Mouse (Mus musculus): ENCODE results near the gene Arhgap9. TPM values are rescaled to one million over a fixed set of nuclear protein-coding genes. Genes with fewer than 3 reads are reported as not detected.
A peak's percentile ranks its signal among the peaks of the same experiment; 100 is the strongest.

Arhgap9 gene
- polyA plus RNA-seq, 1 experiment from 2014 or later = 3.2 TPM

GRCm38 (mm10) chr10:127325454-127326016, 3.8 kb downstream of the Arhgap9 start:
- 0 out of 2 replicates have a peak, but pooled peaks cover 5% of the 10 kb centered on the region for H3K9me3 ChIP-seq (ENCODE audit: low read depth, low read length)
- no peak for ATAC-seq (ENCODE audit: insufficient read depth)
- H3K27ac ChIP-seq (ENCODE audit: low read depth) = no peak overlapping the region
- 30% methylated on average over 14 of the region's 14 CpGs for WGBS
- H3K4me3 ChIP-seq (ENCODE audit: low read depth, low read length) = peak overlapping the region; percentile 44
- DNase-seq = no peak
- peaks cover 5% of the 10 kb centered on the region; the same call in 1 of the 2 replicates for H3K4me1 ChIP-seq (ENCODE audit: insufficient read depth)
- H3K4me2 ChIP-seq = peak overlapping the region; percentile 73
- H3K27me3 ChIP-seq (ENCODE audit: insufficient read depth, low read length) = peaks cover 52% of the 10 kb centered on the region
- TF ChIP-seq CTCF (IDR thresholded peaks at IDR 0.05; ENCODE audit: low read depth) = no peak
- peak overlapping the region; percentile 36; the same call in 1 of the 2 replicates for H3K9ac ChIP-seq
- peaks cover 10% of the 10 kb centered on the region; the same call in 1 of the 2 replicates for H3K36me3 ChIP-seq (ENCODE audit: insufficient read depth)

- Histone ChIP-seq H3K27me3 (ENCODE audit: insufficient read depth, low read length) (peaks cover 52% of the 10 kb centered on the region), H3K4me2 (peak overlapping the region; percentile 73), H3K4me3 (ENCODE audit: low read depth, low read length) (peak overlapping the region; percentile 44), H3K9ac (peak overlapping the region; percentile 36), H3K36me3 (ENCODE audit: insufficient read depth) (peaks cover 16% of the 10 kb centered on the region; the same call in 1 of the 2 replicates), H3K4me1 (ENCODE audit: insufficient read depth) (peaks cover 5% of the 10 kb centered on the region; the same call in 1 of the 2 replicates), H3K27ac (ENCODE audit: low read depth) (no peak overlapping the region), H3K9me3 (ENCODE audit: low read depth, low read length) (0 out of 2 replicates have a peak, but pooled peaks cover 5% of the 10 kb centered on the region)
- 2% methylated on average over 51 of the region's 54 CpGs for WGBS
- TF ChIP-seq CTCF (IDR thresholded peaks at IDR 0.05; ENCODE audit: low read depth) = no peak
- peak; percentile 50 for DNase-seq
- peak; percentile 25; the same call in 1 of the 2 replicates for ATAC-seq (ENCODE audit: insufficient read depth)
Measured at GRCm38 (mm10) chr10:127326017-127326801, 4.4 kb downstream of the Arhgap9 start.

GRCm38 (mm10) chr10:127326828-127327227, 5.1 kb downstream of the Arhgap9 start:
- peak overlapping the region; percentile 73 for H3K4me2 ChIP-seq
- WGBS = 9% methylated on average over 29 of the region's 29 CpGs
- no peak for DNase-seq
- ATAC-seq (ENCODE audit: insufficient read depth) = no peak
- TF ChIP-seq CTCF (IDR thresholded peaks at IDR 0.05; ENCODE audit: low read depth) = no peak
- peaks cover 22% of the 10 kb centered on the region; the same call in 1 of the 2 replicates for H3K36me3 ChIP-seq (ENCODE audit: insufficient read depth)
- H3K27ac ChIP-seq (ENCODE audit: low read depth) = no peak overlapping the region
- 0 out of 2 replicates have a peak, but pooled peaks cover 5% of the 10 kb centered on the region for H3K9me3 ChIP-seq (ENCODE audit: low read depth, low read length)
- H3K27me3 ChIP-seq (ENCODE audit: insufficient read depth, low read length) = peaks cover 52% of the 10 kb centered on the region
- H3K4me3 ChIP-seq (ENCODE audit: low read depth, low read length) = peak overlapping the region; percentile 44
- H3K4me1 ChIP-seq (ENCODE audit: insufficient read depth) = peaks cover 5% of the 10 kb centered on the region; the same call in 1 of the 2 replicates
- H3K9ac ChIP-seq = peak overlapping the region; percentile 36

GRCm38 (mm10) chr10:127327461-127328145, 5.8 kb downstream of the Arhgap9 start:
- Histone ChIP-seq H3K27me3 (ENCODE audit: insufficient read depth, low read length) (peaks cover 52% of the 10 kb centered on the region), H3K9me3 (ENCODE audit: low read depth, low read length) (0 out of 2 replicates have a peak, but pooled peaks cover 5% of the 10 kb centered on the region), H3K4me3 (ENCODE audit: low read depth, low read length) (no peak overlapping the region), H3K4me1 (ENCODE audit: insufficient read depth) (peaks cover 5% of the 10 kb centered on the region; the same call in 1 of the 2 replicates), H3K36me3 (ENCODE audit: insufficient read depth) (peaks cover 30% of the 10 kb centered on the region; the same call in 1 of the 2 replicates), H3K9ac (no peak overlapping the region), H3K27ac (ENCODE audit: low read depth) (no peak overlapping the region), H3K4me2 (no peak overlapping the region)
- DNase-seq (no peak), ATAC-seq (ENCODE audit: insufficient read depth) (no peak)
- TF ChIP-seq CTCF (IDR thresholded peaks at IDR 0.05; ENCODE audit: low read depth) = no peak
- WGBS = 46% methylated on average over 18 of the region's 18 CpGs

- Histone ChIP-seq H3K9me3 (ENCODE audit: low read depth, low read length) (0 out of 2 replicates have a peak, but pooled peaks cover 5% of the 10 kb centered on the region), H3K9ac (no peak overlapping the region), H3K36me3 (ENCODE audit: insufficient read depth) (peaks cover 47% of the 10 kb centered on the region), H3K4me3 (ENCODE audit: low read depth, low read length) (no peak overlapping the region), H3K27me3 (ENCODE audit: insufficient read depth, low read length) (peaks cover 40% of the 10 kb centered on the region), H3K4me2 (no peak overlapping the region), H3K4me1 (ENCODE audit: insufficient read depth) (peaks cover 5% of the 10 kb centered on the region; the same call in 1 of the 2 replicates), H3K27ac (ENCODE audit: low read depth) (no peak overlapping the region)
- no peak for DNase-seq
- 72% methylated on average over 7 of the region's 7 CpGs for WGBS
- no peak for TF ChIP-seq CTCF (IDR thresholded peaks at IDR 0.05; ENCODE audit: low read depth)
- no peak for ATAC-seq (ENCODE audit: insufficient read depth)
Measured at GRCm38 (mm10) chr10:127330212-127330611, 8.4 kb downstream of the Arhgap9 start.

- Histone ChIP-seq H3K36me3 (ENCODE audit: insufficient read depth) (peaks cover 61% of the 10 kb centered on the region), H3K4me3 (ENCODE audit: low read depth, low read length) (no peak overlapping the region), H3K9ac (no peak overlapping the region), H3K9me3 (ENCODE audit: low read depth, low read length) (0 out of 2 replicates have a peak, but pooled peaks cover 2% of the 10 kb centered on the region), H3K27ac (ENCODE audit: low read depth) (no peak overlapping the region), H3K27me3 (ENCODE audit: insufficient read depth, low read length) (peaks cover 19% of the 10 kb centered on the region), H3K4me2 (0 out of 2 replicates have a peak overlapping the region, but pooled peaks have one; percentile 20), H3K4me1 (ENCODE audit: insufficient read depth) (no peaks in the 10 kb centered on the region)
- DNase-seq = peak; percentile 36
- no peak for ATAC-seq (ENCODE audit: insufficient read depth)
- TF ChIP-seq CTCF (IDR thresholded peaks at IDR 0.05; ENCODE audit: low read depth) = peak; percentile 43
- WGBS = 47% methylated on average over 31 of the region's 31 CpGs
Measured at GRCm38 (mm10) chr10:127332211-127332874, 10.6 kb downstream of the Arhgap9 start.

All from lung, embryonic 14.5 days (tissue).